Mouse (Mus musculus) layer of hippocampus, postnatal 14 days (tissue): Measurements from ENCODE around the gene Abhd16a. TPM values are rescaled to one million over a fixed set of nuclear protein-coding genes. Genes with fewer than 3 reads are reported as not detected.

Experiments
- DNase-seq, 2 experiments: peaks; one replicate each; pipeline ENCODE4 v3.0.0; 2021 to 2022; ENCODE audit warnings: low spot score in 2 of 2, mixed read lengths in 1 of 2
- total RNA-seq, 2 experiments: library from RNA; stranded (reverse); gene quantifications; 2 replicates each; pipeline ENCODE4 v1.2.3; 2021

Gene Abhd16a
- total RNA-seq, 2 experiments from 2014 or later: 88.8 to 93.0 TPM

- DNase-seq: no peak
These were observed 6.1 kb upstream of the Abhd16a start for GRCm38 (mm10) chr17:35082841-35083576.

- DNase-seq: no peak
These were observed 5.0 kb upstream of the Abhd16a start for GRCm38 (mm10) chr17:35083929-35084497.

DNA sequence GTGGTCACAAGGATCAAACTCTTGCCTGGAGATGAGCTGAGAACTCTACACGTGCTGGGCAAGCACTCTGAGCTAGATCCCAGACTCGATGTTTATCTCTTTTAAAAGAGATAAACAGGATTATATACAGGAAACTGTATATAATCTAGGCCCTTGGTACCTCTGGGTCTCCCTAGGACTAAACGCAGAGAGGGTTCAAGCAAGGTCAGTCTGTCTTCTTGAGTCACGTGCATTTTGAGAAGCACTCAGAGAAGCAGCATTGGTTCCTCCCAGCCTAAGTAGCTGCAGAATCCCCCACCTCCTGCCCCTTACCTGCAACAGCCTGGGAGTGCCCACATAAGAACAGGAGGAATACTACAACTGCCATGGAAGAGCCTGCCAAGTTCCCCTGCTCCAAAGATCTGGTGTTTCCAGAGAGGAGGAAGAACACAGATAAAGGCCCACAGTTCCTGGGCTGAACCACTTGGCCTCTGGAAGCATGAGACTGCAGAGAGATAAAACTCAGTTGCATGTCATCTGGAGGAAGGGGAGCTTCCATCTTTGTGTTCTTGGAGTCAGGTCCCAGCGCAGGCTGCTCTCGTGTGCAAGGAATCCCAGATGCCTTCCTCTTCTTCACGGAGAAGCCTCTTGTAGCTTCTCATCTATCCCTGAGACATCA, 3.7 kb upstream of the Abhd16a start, which contains the start of gene Ly6g6f:
TSS of gene Ly6g6f (minus strand) at position 403 of the 658 bp plus-strand sequence.
- DNase-seq: no peak

- no peak for DNase-seq
These were observed 912 bp upstream of the Abhd16a start for GRCm38 (mm10) chr17:35088151-35088550.

GRCm38 (mm10) chr17:35090166-35090932, 1.3 kb downstream of the Abhd16a start:
- DNase-seq: peak in 1 of 2 experiments; percentile 27

- DNase-seq: no peak
These were observed 3.5 kb downstream of the Abhd16a start for GRCm38 (mm10) chr17:35092403-35093198.

GRCm38 (mm10) chr17:35094475-35095365, 5.7 kb downstream of the Abhd16a start:
- no peak for DNase-seq

- DNase-seq: no peak
These were observed 7.5 kb downstream of the Abhd16a start for GRCm38 (mm10) chr17:35096597-35096996.

DNA sequence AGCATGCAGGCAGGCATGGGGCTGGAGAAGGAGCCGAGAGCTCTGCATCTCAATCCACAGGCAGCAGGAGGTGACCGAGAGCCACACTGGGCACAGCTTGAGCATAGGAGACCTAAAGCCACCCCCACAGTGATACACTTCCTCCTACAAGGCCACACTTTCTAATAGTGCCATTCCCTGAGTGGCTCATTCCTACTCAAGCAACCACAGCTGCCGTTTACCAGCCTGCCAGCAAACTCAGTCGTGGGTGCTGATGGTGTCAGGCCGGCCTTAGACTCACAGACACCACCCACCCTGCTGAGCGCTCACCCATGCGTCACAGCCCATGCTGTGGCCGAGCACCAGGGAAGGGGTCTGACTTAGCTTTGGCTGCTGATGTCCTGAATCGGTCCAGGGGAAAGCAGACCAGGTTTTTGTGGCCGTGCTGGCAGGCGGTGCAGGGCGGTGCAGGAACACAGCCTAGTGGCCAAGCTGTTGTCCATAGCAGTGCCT, 8.1 kb downstream of the Abhd16a start:
- DNase-seq: no peak

GRCm38 (mm10) chr17:35100196-35100765, 11.2 kb downstream of the Abhd16a start:
- DNase-seq: no peak

- DNase-seq: no peak
These were observed 12.1 kb downstream of the Abhd16a start for GRCm38 (mm10) chr17:35101161-35101560.

DNA sequence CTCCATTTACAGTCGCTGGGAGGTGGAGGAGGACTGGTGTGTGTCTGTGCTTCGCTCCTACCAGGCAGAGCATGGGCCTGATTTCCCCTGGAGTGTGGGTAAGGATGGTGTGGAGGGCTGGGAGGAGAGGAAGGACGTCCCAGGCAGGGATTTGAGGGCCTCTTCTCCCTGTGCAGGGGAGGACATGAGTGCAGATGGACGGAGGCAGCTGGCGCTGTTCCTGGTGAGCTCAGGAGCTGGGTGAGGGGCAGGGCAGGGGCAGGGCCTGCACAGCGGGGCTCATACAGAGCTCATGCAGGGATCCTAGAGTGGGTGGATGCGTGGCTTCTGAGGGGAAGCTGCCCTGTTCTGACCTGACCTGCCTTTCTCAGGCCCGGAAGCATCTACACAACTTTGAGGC, 13.2 kb downstream of the Abhd16a start:
- no peak for DNase-seq

DNA sequence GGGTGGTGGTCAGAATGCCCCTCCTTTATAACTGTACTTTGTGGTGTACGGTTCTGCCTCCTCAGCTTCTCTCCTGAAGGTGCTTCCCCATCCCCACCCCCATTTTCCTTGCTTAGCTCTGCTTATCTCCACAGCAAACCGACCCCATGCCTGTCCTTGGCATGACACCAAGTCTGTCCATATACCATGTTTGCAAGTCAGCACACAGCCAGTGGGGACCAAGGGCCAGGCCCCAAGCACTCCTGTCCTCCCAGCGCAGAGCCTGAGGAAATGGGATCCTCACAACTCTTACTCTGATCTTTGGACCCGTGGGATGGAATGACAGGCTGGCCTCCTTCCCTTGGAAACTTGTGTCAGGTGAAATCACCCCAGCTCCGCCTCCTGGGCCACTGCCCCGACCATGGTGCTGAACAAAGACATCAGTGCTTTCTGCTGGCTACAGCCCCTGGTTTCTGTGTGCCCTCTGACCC, 14.2 kb downstream of the Abhd16a start:
- no peak for DNase-seq

DNA sequence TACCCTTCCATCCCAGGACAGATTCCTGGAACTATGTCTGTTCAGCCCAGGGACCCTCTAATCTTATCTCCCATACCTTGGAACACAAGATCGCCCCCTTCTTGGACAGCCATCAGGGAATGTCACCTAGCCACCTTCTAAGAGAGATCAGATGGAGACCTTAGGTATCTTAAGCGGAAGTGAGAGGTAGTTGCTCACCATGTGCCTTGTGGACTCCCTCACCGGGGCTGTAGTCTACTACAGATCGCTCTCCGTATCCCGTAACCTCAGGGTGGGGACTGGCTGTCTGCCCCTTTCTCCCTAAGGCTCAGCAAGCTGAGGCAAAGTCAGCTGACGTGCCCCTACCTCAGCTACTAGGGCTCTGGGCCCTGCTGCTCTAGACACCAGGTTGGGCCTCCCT, 15.0 kb downstream of the Abhd16a start:
- no peak for DNase-seq

GRCm38 (mm10) chr17:35104754-35105153, 15.7 kb downstream of the Abhd16a start:
- no peak for DNase-seq

- DNase-seq: no peak
These were observed 16.8 kb downstream of the Abhd16a start for GRCm38 (mm10) chr17:35105740-35106389.

- no peak for DNase-seq
These were observed 17.5 kb downstream of the Abhd16a start for GRCm38 (mm10) chr17:35106522-35106921.

DNA sequence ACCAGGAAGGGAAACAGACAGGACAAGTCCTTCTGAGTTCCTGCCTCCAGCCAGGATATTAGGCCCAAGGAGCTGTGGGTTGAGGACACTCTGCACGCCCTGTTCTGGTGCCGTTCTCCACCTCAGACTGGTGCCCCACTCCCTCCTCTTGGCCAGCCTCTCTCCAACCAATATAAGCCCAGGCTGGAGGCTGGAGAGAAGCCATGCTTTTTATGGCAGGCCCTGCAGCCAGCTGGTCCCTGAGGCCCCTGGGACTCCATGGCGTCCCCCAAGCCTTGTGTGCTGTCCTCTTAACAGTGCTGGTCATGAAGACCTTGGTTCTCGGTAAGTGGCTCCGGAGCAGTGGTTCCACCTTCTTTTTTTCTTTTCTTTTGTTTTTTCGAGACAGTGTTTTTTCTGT, 19.0 kb downstream of the Abhd16a start, which contains the start of gene Ly6g5c:
TSS of gene Ly6g5c (plus strand) at position 183 of the 400 bp plus-strand sequence.
- DNase-seq: no peak
